Mouse (Mus musculus): Measurements from ENCODE around the gene 4932415D10Rik.
A peak's percentile ranks its signal among the peaks of the same experiment; 100 is the strongest.

The 4932415D10Rik gene

GRCm38 (mm10) chr10:82316482-82316881 is at the start of gene 4932415D10Rik:
Gene 4932415D10Rik, minus strand, starts transcription at chr10:82316582.
- no peak for DNase-seq

DNA sequence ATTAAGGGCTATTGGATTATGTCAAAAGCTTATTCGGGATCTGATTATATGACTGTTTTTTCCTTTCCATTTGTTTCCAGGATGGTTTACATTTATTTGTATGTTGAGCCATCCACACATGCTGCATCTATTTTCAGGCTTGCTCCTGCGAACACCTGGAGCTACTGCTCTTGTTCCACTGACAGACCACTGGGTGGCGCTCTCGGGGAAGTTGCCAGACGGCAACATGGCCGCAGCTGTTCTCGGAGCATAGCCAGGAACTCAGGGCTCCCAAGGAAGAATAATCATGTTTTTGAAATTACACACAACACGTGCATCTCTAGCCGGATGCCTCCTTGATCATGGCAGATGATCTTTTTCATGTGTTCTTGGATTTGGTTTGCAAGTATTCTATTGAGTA is 45.5 kb upstream of the 4932415D10Rik start:
- DNase-seq = no peak

DNA sequence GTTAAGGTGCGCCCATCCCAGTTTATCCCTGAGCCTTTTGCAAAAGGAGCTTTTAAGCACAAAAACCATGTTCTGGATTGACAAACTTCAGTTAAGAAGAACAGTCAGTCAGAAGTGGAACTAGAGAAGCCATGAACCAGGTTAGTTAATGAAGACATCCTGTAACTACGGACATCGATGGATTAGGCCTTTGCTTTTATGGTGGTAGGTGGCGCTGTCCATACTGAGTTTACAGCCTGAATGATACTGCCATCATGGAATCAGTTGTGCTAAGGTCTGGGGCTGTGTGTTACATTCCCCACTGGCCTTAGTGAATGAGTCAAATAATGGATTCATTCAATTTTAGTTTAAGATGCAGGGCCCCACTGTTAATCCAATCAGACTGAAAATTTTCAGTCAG is 39.0 kb upstream of the 4932415D10Rik start:
- no peak for DNase-seq

DNA sequence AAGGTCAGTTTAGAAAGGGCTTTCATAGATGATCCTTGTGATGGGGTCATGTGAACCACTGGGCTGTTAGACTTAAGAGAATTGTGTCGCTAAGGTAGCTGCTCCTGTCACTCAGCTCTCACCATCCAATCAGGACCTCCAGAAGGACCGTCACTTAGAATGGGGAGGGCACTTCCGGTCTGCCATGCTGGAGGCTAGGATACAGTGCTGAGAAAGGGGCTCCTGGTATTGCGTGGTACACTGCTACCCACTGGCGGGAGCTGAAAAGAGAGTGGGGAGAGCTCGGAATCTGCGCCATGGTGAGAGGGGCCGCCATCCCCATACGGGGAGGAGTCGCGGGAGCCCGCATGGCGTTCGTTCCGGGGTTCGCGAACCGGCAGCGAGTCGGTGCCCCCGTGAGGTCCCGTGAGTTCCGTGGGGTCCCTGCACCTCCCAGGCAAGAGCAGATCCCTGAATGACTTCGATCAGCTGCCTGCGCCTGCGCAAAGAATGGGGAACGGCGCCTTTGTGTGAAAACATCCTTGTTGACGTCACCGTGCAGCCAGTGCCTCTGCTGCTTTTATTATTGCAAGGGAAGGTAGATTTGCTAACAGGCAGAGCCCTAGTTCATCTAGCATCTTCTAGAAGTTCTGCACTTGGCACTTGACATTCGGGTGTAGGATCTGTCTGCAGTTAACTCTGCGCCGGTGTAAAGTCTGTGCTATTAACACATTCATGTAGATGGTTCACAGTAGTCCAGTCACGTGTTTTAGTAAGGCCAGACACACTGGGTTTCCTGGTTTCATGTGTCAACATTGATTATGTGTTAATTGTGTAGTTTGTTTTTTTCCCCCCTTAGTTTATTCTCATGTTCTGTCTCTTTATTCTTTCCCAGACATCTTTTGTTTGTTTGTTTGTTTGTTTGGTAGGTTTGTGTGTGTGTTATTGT is 38.0 kb upstream of the 4932415D10Rik start, which contains the start of gene Gm4924:
Gene Gm4924, plus strand, starts transcription at position 173 of the 928 bp plus-strand sequence.
- peak; percentile 83 to 86 for DNase-seq

- no peak for DNase-seq
Measured at GRCm38 (mm10) chr10:82329826-82330225, 13.4 kb upstream of the 4932415D10Rik start.

GRCm38 (mm10) chr10:82320134-82320533 is 3.8 kb upstream of the 4932415D10Rik start:
- DNase-seq = no peak

DNA sequence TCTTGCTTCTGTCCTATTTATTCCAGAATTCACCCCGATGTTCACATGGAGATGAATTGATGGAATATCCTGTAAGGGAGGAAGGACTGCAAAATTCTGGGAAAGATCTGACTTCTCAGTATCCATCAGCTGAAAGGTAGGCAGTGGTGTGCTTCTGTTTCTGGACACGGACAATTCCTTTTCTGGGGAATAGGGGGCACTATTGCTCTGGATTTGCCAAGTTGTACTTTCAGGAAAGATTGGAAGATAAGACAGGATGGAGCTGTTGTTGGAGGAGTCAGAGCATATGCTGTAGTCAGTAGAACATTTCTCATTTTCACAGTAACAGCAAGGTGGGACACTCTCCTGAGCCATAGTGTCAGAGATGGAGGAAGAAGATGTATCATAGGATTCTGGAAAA is 19.9 kb downstream of the 4932415D10Rik start:
- no peak for DNase-seq

DNA sequence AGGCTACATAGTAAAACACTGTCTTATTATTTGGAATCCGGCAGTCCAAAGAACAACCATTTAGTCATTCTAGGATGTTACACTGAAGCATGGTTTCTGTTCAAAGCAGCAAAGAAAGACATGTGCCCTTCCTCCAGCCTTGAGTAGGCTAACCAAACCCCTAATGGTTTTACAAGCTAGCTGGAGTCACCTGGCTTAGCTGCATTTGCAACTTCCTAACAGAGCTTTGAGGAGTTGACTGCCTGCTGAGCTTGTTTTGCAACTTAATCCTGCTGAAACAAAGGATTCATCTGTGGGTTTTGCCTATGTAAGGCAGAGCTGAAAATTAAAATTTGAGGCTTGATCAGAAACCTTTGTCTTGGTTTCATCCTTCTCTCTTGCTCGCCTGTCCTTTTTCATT is 59.1 kb downstream of the 4932415D10Rik start:
- no peak for DNase-seq

- DNase-seq = no peak
Measured at GRCm38 (mm10) chr10:82245021-82245420, 71.4 kb downstream of the 4932415D10Rik start.

DNA sequence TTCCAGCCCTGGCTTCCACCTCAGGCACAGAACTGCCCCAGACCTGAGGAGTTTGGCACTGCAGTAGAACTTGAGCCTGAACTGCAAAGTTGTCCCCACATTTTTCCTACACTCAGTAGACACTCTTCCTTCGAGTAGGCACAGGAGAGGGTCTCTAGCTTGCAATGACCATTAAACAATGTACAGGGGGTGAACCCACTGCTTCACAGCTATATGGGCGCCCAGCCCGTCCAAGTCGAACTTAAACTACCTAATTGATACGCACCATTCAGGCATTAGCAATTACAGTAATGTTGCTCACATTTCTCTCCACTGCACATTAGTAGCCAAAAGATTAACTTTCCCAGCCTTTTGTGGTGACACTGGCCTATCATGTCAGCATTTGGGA is 75.0 kb downstream of the 4932415D10Rik start:
- no peak for DNase-seq

- peak; percentile 82 to 87 for DNase-seq
Measured at GRCm38 (mm10) chr10:82240742-82241400, 75.5 kb downstream of the 4932415D10Rik start, which contains the start of gene Zfp938. Gene Zfp938, minus strand, starts transcription at chr10:82241280.

Measured in lung, adult 18-20 months (tissue).